Mouse (Mus musculus) brain, embryonic 14.5 days (tissue): ENCODE data around the gene Tmigd1. TPM values are rescaled to one million over a fixed set of nuclear protein-coding genes. Genes with fewer than 3 reads are reported as not detected.

ENCODE experiments used
- DNase-seq: peaks from one replicate; pipeline ENCODE4 v3.0.0-alpha.2; 2011; ENCODE audit warnings: low read depth
- CTCF ChIP-seq: fragments of 200-500 bp; IDR thresholded peaks from 2 replicates; pipeline ENCODE4 v1.5.1; 2012; ENCODE audit warnings: inconsistent platforms, mild to moderate bottlenecking, moderate library complexity, borderline replicate concordance; ENCODE audit not compliant: insufficient read depth, insufficient read length; ENCODE audit errors: extremely low read depth
- POLR2A ChIP-seq: fragments of 200-500 bp; IDR thresholded peaks from 2 replicates; pipeline ENCODE4 v1.6.1; 2012; ENCODE audit warnings: mild to moderate bottlenecking, inconsistent platforms, borderline replicate concordance; ENCODE audit not compliant: poor library complexity, insufficient read depth, insufficient read length, severe bottlenecking; ENCODE audit errors: extremely low read depth
- polyA plus RNA-seq: library from polyadenylated mRNA; depleted of rRNA; stranded (reverse); fragments of >200 nt; gene quantifications from 2 replicates; pipeline ENCODE4 v1.2.3, GENCODE M21; 2012; rRNA removed

Tmigd1 gene
- polyA plus RNA-seq: 0.05 TPM in 1 of 2 replicates, not detected in the other

- no peak for DNase-seq
- no peak for TF ChIP-seq POLR2A
- no peak for TF ChIP-seq CTCF
These were observed at the start of gene Tmigd1 for GRCm38 (mm10) chr11:76901579-76902361. Tmigd1 (plus strand) TSS chr11:76902159.

GRCm38 (mm10) chr11:76854475-76855341, 47.3 kb upstream of the Tmigd1 start:
- TF ChIP-seq POLR2A: no peak
- TF ChIP-seq CTCF: no peak
- peak; percentile 22 for DNase-seq

GRCm38 (mm10) chr11:76856601-76857000, 45.4 kb upstream of the Tmigd1 start:
- DNase-seq: no peak
- TF ChIP-seq POLR2A: no peak
- no peak for TF ChIP-seq CTCF

GRCm38 (mm10) chr11:76857111-76857510, 44.8 kb upstream of the Tmigd1 start:
- DNase-seq: no peak
- TF ChIP-seq POLR2A: no peak

- TF ChIP-seq POLR2A (no peak), CTCF (no peak)
- DNase-seq: no peak
These were observed 43.2 kb upstream of the Tmigd1 start for GRCm38 (mm10) chr11:76858781-76859180.

GRCm38 (mm10) chr11:76859261-76859660, 42.7 kb upstream of the Tmigd1 start:
- no peak for DNase-seq
- TF ChIP-seq POLR2A: no peak
- no peak for TF ChIP-seq CTCF

- DNase-seq: no peak
These were observed 40.8 kb upstream of the Tmigd1 start for GRCm38 (mm10) chr11:76861185-76861584.

GRCm38 (mm10) chr11:76872556-76873234, 29.3 kb upstream of the Tmigd1 start:
- DNase-seq: peak; percentile 3
- no peak for TF ChIP-seq POLR2A
- TF ChIP-seq CTCF: no peak

More at GRCm38 (mm10) chr11:76861185-76861584, 40.8 kb upstream of the Tmigd1 start:
- TF ChIP-seq POLR2A: no peak
- no peak for TF ChIP-seq CTCF

GRCm38 (mm10) chr11:76873865-76874264, 28.1 kb upstream of the Tmigd1 start:
- DNase-seq: no peak
- no peak for TF ChIP-seq CTCF

- no peak for DNase-seq
- no peak for TF ChIP-seq CTCF
- TF ChIP-seq POLR2A: no peak
These were observed 27.2 kb upstream of the Tmigd1 start for GRCm38 (mm10) chr11:76874766-76875165.

- no peak for TF ChIP-seq POLR2A
- TF ChIP-seq CTCF: no peak
- DNase-seq: no peak
These were observed 22.1 kb upstream of the Tmigd1 start for GRCm38 (mm10) chr11:76879816-76880215.
